Mouse (Mus musculus): Measurements from ENCODE around the gene Hint1.

Gene Hint1

GRCm38 (mm10) chr11:54861471-54862420, 4.4 kb upstream of the Hint1 start:
- no peak for DNase-seq (ENCODE audit: low read depth in 2 of 2, low spot score in 2 of 2)

- peak in 1 of 2 experiments; percentile 31 for DNase-seq (ENCODE audit: low read depth in 2 of 2, low spot score in 2 of 2)
Measured at GRCm38 (mm10) chr11:54862621-54863520, 3.3 kb upstream of the Hint1 start.

- DNase-seq (ENCODE audit: low read depth in 2 of 2, low spot score in 2 of 2): no peak
Measured at GRCm38 (mm10) chr11:54865330-54866085, 675 bp upstream of the Hint1 start.

GRCm38 (mm10) chr11:54867049-54867385, 834 bp downstream of the Hint1 start:
- DNase-seq (ENCODE audit: low read depth in 2 of 2, low spot score in 2 of 2): no peak

- no peak for DNase-seq (ENCODE audit: low read depth in 2 of 2, low spot score in 2 of 2)
Measured at GRCm38 (mm10) chr11:54867903-54868434, 1.8 kb downstream of the Hint1 start.

- no peak for DNase-seq (ENCODE audit: low read depth in 2 of 2, low spot score in 2 of 2)
Measured at GRCm38 (mm10) chr11:54868445-54868844, 2.3 kb downstream of the Hint1 start.

- no peak for DNase-seq (ENCODE audit: low read depth in 2 of 2, low spot score in 2 of 2)
Measured at GRCm38 (mm10) chr11:54869318-54869717, 3.1 kb downstream of the Hint1 start.

- DNase-seq (ENCODE audit: low read depth in 2 of 2, low spot score in 2 of 2): no peak
Measured at GRCm38 (mm10) chr11:54871831-54872537, 5.8 kb downstream of the Hint1 start.

- DNase-seq (ENCODE audit: low read depth in 2 of 2, low spot score in 2 of 2): no peak
Measured at GRCm38 (mm10) chr11:54876031-54876430, 9.8 kb downstream of the Hint1 start.

- DNase-seq (ENCODE audit: low read depth in 2 of 2, low spot score in 2 of 2): no peak
Measured at GRCm38 (mm10) chr11:54878893-54879292, 12.7 kb downstream of the Hint1 start.

- peak; percentile 41 to 59 for DNase-seq (ENCODE audit: low read depth in 2 of 2, low spot score in 2 of 2)
Measured at GRCm38 (mm10) chr11:54879434-54879833, 13.3 kb downstream of the Hint1 start.

- no peak for DNase-seq (ENCODE audit: low read depth in 2 of 2, low spot score in 2 of 2)
Measured at GRCm38 (mm10) chr11:54879922-54880321, 13.7 kb downstream of the Hint1 start.

GRCm38 (mm10) chr11:54881051-54881474, 14.9 kb downstream of the Hint1 start:
- no peak for DNase-seq (ENCODE audit: low read depth in 2 of 2, low spot score in 2 of 2)

- no peak for DNase-seq (ENCODE audit: low read depth in 2 of 2, low spot score in 2 of 2)
Measured at GRCm38 (mm10) chr11:54882671-54883070, 16.5 kb downstream of the Hint1 start.

GRCm38 (mm10) chr11:54884197-54884828, 18.1 kb downstream of the Hint1 start:
- no peak for DNase-seq (ENCODE audit: low read depth in 2 of 2, low spot score in 2 of 2)

GRCm38 (mm10) chr11:54884937-54885336, 18.8 kb downstream of the Hint1 start:
- DNase-seq (ENCODE audit: low read depth in 2 of 2, low spot score in 2 of 2): no peak

GRCm38 (mm10) chr11:54885406-54885805, 19.2 kb downstream of the Hint1 start:
- DNase-seq (ENCODE audit: low read depth in 2 of 2, low spot score in 2 of 2): no peak

- DNase-seq (ENCODE audit: low read depth in 2 of 2, low spot score in 2 of 2): no peak
Measured at GRCm38 (mm10) chr11:54887927-54888326, 21.7 kb downstream of the Hint1 start.

GRCm38 (mm10) chr11:54891341-54891740, 25.2 kb downstream of the Hint1 start:
- no peak for DNase-seq (ENCODE audit: low read depth in 2 of 2, low spot score in 2 of 2)

- no peak for DNase-seq (ENCODE audit: low read depth in 2 of 2, low spot score in 2 of 2)
Measured at GRCm38 (mm10) chr11:54892091-54892490, 25.9 kb downstream of the Hint1 start.

All from CD8-positive naive resting alpha-beta T cell, adult 2 months (primary cell).